Mouse (Mus musculus) liver, adult 2 months (tissue): ENCODE measurements around the gene Tesc. TPM values are rescaled to one million over a fixed set of nuclear protein-coding genes. Genes with fewer than 3 reads are reported as not detected.

Source experiments
- DNase-seq: peaks from one replicate; pipeline ENCODE4 v3.0.0-alpha.2; 2011; ENCODE audit warnings: low read depth, low spot score; ENCODE audit errors: extremely low read depth
- H3K27ac ChIP-seq: fragments of 200-500 bp; replicated peaks from 2 replicates; pipeline ENCODE4 v1.5.1; 2012; ENCODE audit warnings: low read depth, mild to moderate bottlenecking, control low read depth, inconsistent platforms, low read length; ENCODE audit not compliant: insufficient read depth
- H3K27me3 ChIP-seq: fragments of 200-500 bp; 2 replicates; pipeline ENCODE4 v1.6.1; 2012; ENCODE audit warnings: mild to moderate bottlenecking, moderate library complexity, low read length, inconsistent platforms; ENCODE audit not compliant: control insufficient read depth, insufficient read depth
- H3K36me3 ChIP-seq: fragments of 200-500 bp; 2 replicates; pipeline ENCODE4 v1.6.1; 2012; ENCODE audit warnings: low read length, inconsistent platforms; ENCODE audit not compliant: control insufficient read depth, insufficient read depth
- H3K4me1 ChIP-seq: fragments of 200-500 bp; 2 replicates; pipeline ENCODE4 v1.6.1; 2011; ENCODE audit warnings: low read length; ENCODE audit not compliant: control insufficient read depth, insufficient read depth
- H3K4me3 ChIP-seq: fragments of 200-500 bp; 2 replicates; pipeline ENCODE4 v1.5.1; 2011; ENCODE audit warnings: low read depth, mild to moderate bottlenecking, control low read depth, low read length, moderate library complexity; ENCODE audit not compliant: insufficient read depth
- H3K79me2 ChIP-seq: fragments of 200-500 bp; 2 replicates; pipeline ENCODE4 v1.6.1; 2012; ENCODE audit warnings: inconsistent platforms, mild to moderate bottlenecking, low read length, moderate library complexity; ENCODE audit not compliant: control insufficient read depth, insufficient read depth
- H3K9ac ChIP-seq: fragments of 200-500 bp; 2 replicates; pipeline ENCODE4 v1.6.1; 2012; ENCODE audit warnings: low read depth, mild to moderate bottlenecking, control low read depth, inconsistent platforms, low read length
- CTCF ChIP-seq: fragments of 200-500 bp; IDR thresholded peaks from 2 replicates; pipeline ENCODE4 v1.5.1; 2011; ENCODE audit warnings: low read depth, low read length, control low read depth
- POLR2A ChIP-seq: fragments of 200-500 bp; IDR thresholded peaks from 2 replicates; pipeline ENCODE4 v1.6.1; 2011; ENCODE audit warnings: low read length, control low read depth; ENCODE audit not compliant: insufficient read depth; ENCODE audit errors: extremely low read depth
- WGBS: fragments of 180-500 bp; shearing (Covaris S2); methylation state at CpG from one replicate; pipeline ENCODE4 v1.1.7; 2018; 5-methylcytosine and 5-hydroxymethylcytosine counted together
- polyA plus RNA-seq: library from polyadenylated mRNA; depleted of rRNA; stranded (reverse); fragments of >200 nt; gene quantifications from 2 replicates; pipeline ENCODE4 v1.2.3, GENCODE M21; 2012
- total RNA-seq: library from RNA; depleted of rRNA; stranded (reverse); fragments of >200 nt; gene quantifications from 2 replicates; pipeline ENCODE4 v1.2.3, GENCODE M21; 2014

Gene Tesc
- total and polyA plus RNA-seq, 2 experiments = 0.18 to 0.35 TPM

DNA sequence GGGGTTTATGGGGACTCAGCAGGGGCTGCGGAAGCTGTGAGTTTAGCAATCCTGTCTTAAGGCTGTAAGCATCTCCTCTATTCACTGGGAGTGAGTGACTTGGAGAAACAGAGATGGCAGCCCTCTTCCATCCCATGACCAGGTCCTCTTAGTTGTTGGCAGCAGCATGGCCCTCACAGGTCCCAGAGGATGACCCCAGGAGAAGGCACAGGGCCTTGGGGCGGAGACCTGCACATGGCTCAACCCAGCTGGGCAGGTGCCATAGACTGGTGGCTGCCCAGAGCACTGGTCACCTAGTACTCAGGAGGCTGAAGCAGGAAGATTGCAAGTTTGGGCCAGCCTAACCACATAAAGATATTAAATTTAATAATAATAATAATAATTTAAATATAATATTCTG is 11.9 kb upstream of the Tesc start:
- H3K36me3 ChIP-seq = no peaks in the 10 kb centered on the region

GRCm38 (mm10) chr5:118017527-118017926 is 10.0 kb upstream of the Tesc start:
- no peaks in the 10 kb centered on the region for H3K79me2 ChIP-seq
- 64% methylated on average over 5 of the region's 5 CpGs for WGBS
- no peak overlapping the region for H3K27ac ChIP-seq
- no peak overlapping the region for H3K9ac ChIP-seq
- TF ChIP-seq CTCF = no peak
- no peak for TF ChIP-seq POLR2A
- DNase-seq = no peak
- H3K36me3 ChIP-seq = no peaks in the 10 kb centered on the region
- H3K4me3 ChIP-seq = no peak overlapping the region
- H3K4me1 ChIP-seq = no peaks in the 10 kb centered on the region; the same call in 1 of the 2 replicates
- H3K27me3 ChIP-seq = no peaks in the 10 kb centered on the region

More for the DNA sequence above, 11.9 kb upstream of the Tesc start:
- no peak for DNase-seq
- TF ChIP-seq POLR2A = no peak
- Histone ChIP-seq H3K27me3 (no peaks in the 10 kb centered on the region), H3K4me3 (no peak overlapping the region), H3K27ac (no peak overlapping the region), H3K79me2 (no peaks in the 10 kb centered on the region), H3K9ac (no peak overlapping the region), H3K4me1 (no peaks in the 10 kb centered on the region; the same call in 1 of the 2 replicates)
- 80% methylated on average over 2 of the region's 2 CpGs for WGBS

DNA sequence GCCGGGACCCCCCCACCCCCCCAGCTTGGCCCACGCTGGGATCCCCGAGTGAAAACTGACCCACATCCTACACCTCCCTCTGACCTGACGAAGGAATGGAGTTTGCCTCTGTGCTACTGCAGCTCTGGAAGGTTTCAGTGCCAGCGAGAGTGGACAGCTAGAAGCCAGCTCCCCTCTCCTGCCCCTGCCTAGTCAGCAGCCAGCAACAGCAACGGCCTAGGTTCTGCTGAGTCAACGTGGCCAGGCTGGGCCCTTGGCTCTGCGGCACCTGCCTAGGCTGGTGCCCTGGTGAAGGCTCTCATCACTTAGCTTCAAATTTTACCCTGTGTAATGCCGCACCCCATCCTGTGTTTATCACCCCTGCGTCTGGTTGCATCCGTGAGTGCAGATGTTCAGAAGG is 7.6 kb upstream of the Tesc start:
- Histone ChIP-seq H3K36me3 (no peaks in the 10 kb centered on the region), H3K4me3 (no peak overlapping the region), H3K79me2 (no peaks in the 10 kb centered on the region), H3K27me3 (no peaks in the 10 kb centered on the region), H3K4me1 (no peaks in the 10 kb centered on the region), H3K9ac (no peak overlapping the region), H3K27ac (no peak overlapping the region)
- WGBS = 69% methylated on average over 11 of the region's 11 CpGs
- DNase-seq = no peak
- TF ChIP-seq CTCF (no peak), POLR2A (no peak)

DNA sequence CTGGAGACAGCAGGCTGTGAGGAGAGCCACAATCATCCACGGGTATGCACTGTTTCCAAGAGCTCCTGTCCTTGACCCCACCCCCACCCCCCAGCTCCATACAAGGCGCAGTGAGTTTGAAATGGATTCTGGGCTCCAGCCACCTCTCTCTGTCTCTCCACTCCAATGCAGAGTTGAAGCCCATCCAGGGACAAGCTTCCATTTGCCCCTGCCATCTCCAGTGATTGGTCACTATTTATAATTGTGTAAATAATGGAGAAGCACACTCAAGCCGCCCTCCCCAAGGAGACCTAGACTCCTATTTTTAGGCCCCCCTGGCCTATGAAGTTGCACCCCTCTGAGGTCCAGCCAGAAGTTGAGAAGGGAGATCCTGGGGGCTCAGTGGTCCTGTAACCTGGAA is 4.5 kb upstream of the Tesc start:
- no peak for DNase-seq
- Histone ChIP-seq H3K4me3 (no peak overlapping the region), H3K36me3 (no peaks in the 10 kb centered on the region), H3K79me2 (no peaks in the 10 kb centered on the region), H3K4me1 (no peaks in the 10 kb centered on the region), H3K27me3 (peaks cover 17% of the 10 kb centered on the region), H3K9ac (no peak overlapping the region), H3K27ac (no peak overlapping the region)
- 60% methylated on average over 3 of the region's 3 CpGs for WGBS
- TF ChIP-seq CTCF = no peak
- no peak for TF ChIP-seq POLR2A

DNA sequence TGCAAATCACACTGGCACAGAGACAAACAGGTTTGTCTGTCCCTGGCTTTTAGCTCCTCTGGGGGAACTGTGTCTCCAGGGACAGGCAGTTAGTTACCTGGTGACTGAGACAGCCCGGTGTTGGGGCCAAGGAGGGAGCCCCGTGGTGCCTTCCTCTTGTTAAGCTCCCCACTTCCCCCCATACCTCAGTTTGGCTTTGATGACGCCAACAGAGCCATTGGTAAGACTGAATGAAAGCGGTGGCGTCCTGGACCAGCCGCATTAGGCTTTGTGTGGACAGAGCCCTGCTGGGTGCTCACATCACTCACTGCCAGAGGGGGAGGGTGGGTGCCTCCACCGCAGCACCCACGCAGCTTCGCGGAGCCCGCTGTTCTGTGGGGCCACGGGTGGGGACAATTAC is 1.7 kb upstream of the Tesc start:
- H3K36me3 ChIP-seq = no peaks in the 10 kb centered on the region
- H3K79me2 ChIP-seq = no peaks in the 10 kb centered on the region
- peaks cover 24% of the 10 kb centered on the region for H3K27me3 ChIP-seq
- H3K9ac ChIP-seq = no peak overlapping the region
- DNase-seq = no peak
- WGBS = 13% methylated on average over 12 of the region's 12 CpGs
- TF ChIP-seq POLR2A (no peak), CTCF (no peak)
- peaks cover 4% of the 10 kb centered on the region; the same call in 1 of the 2 replicates for H3K4me1 ChIP-seq
- H3K4me3 ChIP-seq = no peak overlapping the region
- no peak overlapping the region for H3K27ac ChIP-seq

GRCm38 (mm10) chr5:118026343-118026742 is 1.2 kb upstream of the Tesc start:
- TF ChIP-seq POLR2A (no peak), CTCF (no peak)
- peaks cover 24% of the 10 kb centered on the region for H3K27me3 ChIP-seq
- no peak overlapping the region for H3K4me3 ChIP-seq
- no peaks in the 10 kb centered on the region for H3K79me2 ChIP-seq
- DNase-seq = no peak
- peaks cover 4% of the 10 kb centered on the region; the same call in 1 of the 2 replicates for H3K4me1 ChIP-seq
- H3K9ac ChIP-seq = no peak overlapping the region
- no peaks in the 10 kb centered on the region for H3K36me3 ChIP-seq
- no peak overlapping the region for H3K27ac ChIP-seq
- 7% methylated on average over 13 of the region's 13 CpGs for WGBS
